In the genomic region with DNA sequence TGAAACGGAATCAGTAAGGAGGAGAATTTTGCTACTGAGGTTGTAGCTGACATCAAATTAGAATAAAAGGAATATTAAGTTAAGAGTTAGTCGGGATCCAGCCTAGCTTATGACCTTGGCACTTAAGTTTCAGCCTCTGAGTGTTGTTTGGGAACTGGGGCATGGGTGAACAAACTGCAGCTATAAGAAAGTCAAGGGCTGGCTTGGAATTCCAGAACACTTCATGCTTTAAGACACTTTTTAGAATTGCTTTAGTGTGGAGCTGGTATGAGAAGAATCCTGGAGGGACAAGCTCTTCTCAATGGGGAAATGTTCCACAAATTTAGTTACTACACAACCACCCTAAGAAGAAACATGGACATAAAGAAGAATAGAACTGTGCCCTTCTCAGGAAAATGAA, we compare ENCODE assay signal across 31 mouse cellular contexts.
"Had no signal": no experiment of that assay in that cellular context is flagged by ENCODE, and none has a peak within 500 bp of the region (broad histone marks: within the 10 kb centered on the region; RNA-seq: fewer than 3 reads in every experiment).

No protein-coding gene starts in this region.

- H3K9me3 ChIP-seq: limb, embryonic 10.5 days; limb, embryonic 12.5 days; limb, embryonic 13.5 days; limb, embryonic 15.5 days; liver, embryonic 12.5 days; liver, embryonic 13.5 days; liver, embryonic 15.5 days; lung, embryonic 15.5 days; midbrain, embryonic 10.5 days; midbrain, embryonic 12.5 days; midbrain, embryonic 15.5 days; neural tube, embryonic 12.5 days had no signal

- H3K4me3 ChIP-seq: left cerebral cortex, adult 2 months; limb, embryonic 10.5 days; limb, embryonic 12.5 days; limb, embryonic 13.5 days; limb, embryonic 15.5 days; liver, embryonic 12.5 days; liver, embryonic 13.5 days; liver, embryonic 15.5 days; lung, embryonic 15.5 days; megakaryocyte, embryonic 14.5 days; midbrain, embryonic 10.5 days; midbrain, embryonic 12.5 days; midbrain, embryonic 13.5 days; midbrain, embryonic 15.5 days; myocyte; neural tube, embryonic 12.5 days had no signal

- ATAC-seq: liver, embryonic 12.5 days; liver, postnatal 0 days; midbrain, embryonic 13.5 days; midbrain, embryonic 15.5 days; midbrain, embryonic 16.5 days had no signal

- H3K27ac ChIP-seq: left cerebral cortex, adult 2 months; limb, embryonic 10.5 days; limb, embryonic 12.5 days; limb, embryonic 13.5 days; limb, embryonic 15.5 days; liver, embryonic 12.5 days; liver, embryonic 13.5 days; liver, embryonic 14.5 days; liver, embryonic 15.5 days; lung, embryonic 15.5 days; macrophage; midbrain, embryonic 10.5 days; midbrain, embryonic 12.5 days; midbrain, embryonic 13.5 days; midbrain, embryonic 15.5 days; neural tube, embryonic 12.5 days had no signal

- H3K36me3 ChIP-seq: limb, embryonic 10.5 days; limb, embryonic 12.5 days; limb, embryonic 13.5 days; limb, embryonic 15.5 days; liver, embryonic 12.5 days; liver, embryonic 13.5 days; liver, embryonic 15.5 days; lung, embryonic 15.5 days; midbrain, embryonic 10.5 days; midbrain, embryonic 12.5 days; midbrain, embryonic 13.5 days; midbrain, embryonic 15.5 days; neural tube, embryonic 12.5 days had no signal

- DNase-seq: left cerebral cortex, postnatal 4 days; liver; liver, embryonic 13.5 days; liver, postnatal 0 days; lung, adult 18-20 months; lung, adult 2 months; lung, embryonic 14.5 days; lung, postnatal 10 days; lung, postnatal 14 days; lung, postnatal 36 days; lung, postnatal 4 days; midbrain, embryonic 14.5 days had no signal

- H3K27me3 ChIP-seq: limb, embryonic 12.5 days; limb, embryonic 13.5 days; limb, embryonic 15.5 days; liver, embryonic 12.5 days; liver, embryonic 13.5 days; liver, embryonic 15.5 days; lung, embryonic 15.5 days; megakaryocyte, embryonic 14.5 days; midbrain, embryonic 12.5 days; midbrain, embryonic 13.5 days; midbrain, embryonic 15.5 days; neural tube, embryonic 12.5 days had no signal

- H3K9ac ChIP-seq: limb, embryonic 12.5 days; limb, embryonic 13.5 days; limb, embryonic 15.5 days; liver, embryonic 12.5 days; liver, embryonic 13.5 days; liver, embryonic 14.5 days; liver, embryonic 15.5 days; liver, postnatal 0 days; lung, embryonic 14.5 days; lung, embryonic 15.5 days; midbrain, embryonic 12.5 days; midbrain, embryonic 13.5 days; midbrain, embryonic 15.5 days; neural tube, embryonic 12.5 days had no signal

- H3K4me1 ChIP-seq: limb, embryonic 10.5 days; limb, embryonic 12.5 days; limb, embryonic 13.5 days; limb, embryonic 15.5 days; liver, embryonic 12.5 days; liver, embryonic 13.5 days; liver, embryonic 15.5 days; lung, embryonic 15.5 days; megakaryocyte, embryonic 14.5 days; midbrain, embryonic 10.5 days; midbrain, embryonic 12.5 days; midbrain, embryonic 13.5 days; midbrain, embryonic 15.5 days; neural tube, embryonic 12.5 days had no signal

- H3K4me2 ChIP-seq: limb, embryonic 12.5 days; limb, embryonic 13.5 days; limb, embryonic 15.5 days; liver, embryonic 11.5 days; liver, embryonic 12.5 days; liver, embryonic 13.5 days; liver, embryonic 15.5 days; lung, embryonic 14.5 days; lung, embryonic 15.5 days; midbrain, embryonic 12.5 days; midbrain, embryonic 13.5 days; midbrain, embryonic 15.5 days; neural tube, embryonic 12.5 days had no signal
